Mouse (Mus musculus): ENCODE measurements at regions not wholly inside any gene's neighbourhood (a gene's known extent, or its start where the extent isn't known, plus 50 kb on each side); places are given as distances from the start of the nearest gene placed in this dataset.

DNA sequence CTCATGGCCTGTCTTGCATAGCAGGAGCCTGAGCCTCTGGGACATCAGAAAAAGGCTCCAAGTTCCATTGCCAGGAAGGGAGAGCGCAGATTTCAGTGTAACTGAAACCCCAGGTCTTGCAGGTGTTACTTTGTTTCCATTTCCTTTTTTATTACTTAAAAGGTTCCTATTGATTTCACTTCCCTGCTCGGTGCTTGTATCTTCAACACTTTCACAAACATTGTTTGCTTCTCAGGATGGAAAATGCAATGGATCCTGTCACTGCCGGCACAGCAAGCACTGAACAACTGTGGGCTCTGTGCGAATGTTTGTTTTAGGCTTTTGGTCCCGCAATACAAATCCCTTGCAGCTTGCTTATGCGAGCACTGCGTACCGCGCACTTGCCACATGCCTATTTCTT, 290.0 kb upstream of the Stt3b start:
- TF ChIP-seq CTCF (IDR thresholded peaks at IDR 0.05; ENCODE audit: low read depth): no peak
- TF ChIP-seq EP300 (IDR thresholded peaks at IDR 0.05; ENCODE audit: low read depth): no peak
